Mouse (Mus musculus): ENCODE results near the gene C730034F03Rik. TPM values are rescaled to one million over a fixed set of nuclear protein-coding genes. Genes with fewer than 3 reads are reported as not detected.
"Not testable (repeated sequence)": the region's sequence is repeated elsewhere in the genome, so short reads cannot be mapped to it uniquely, and the experiment has no call there.

Gene C730034F03Rik
- polyA plus RNA-seq (2012; rRNA removed): 1.3 and 1.5 TPM in 2 replicates

DNA sequence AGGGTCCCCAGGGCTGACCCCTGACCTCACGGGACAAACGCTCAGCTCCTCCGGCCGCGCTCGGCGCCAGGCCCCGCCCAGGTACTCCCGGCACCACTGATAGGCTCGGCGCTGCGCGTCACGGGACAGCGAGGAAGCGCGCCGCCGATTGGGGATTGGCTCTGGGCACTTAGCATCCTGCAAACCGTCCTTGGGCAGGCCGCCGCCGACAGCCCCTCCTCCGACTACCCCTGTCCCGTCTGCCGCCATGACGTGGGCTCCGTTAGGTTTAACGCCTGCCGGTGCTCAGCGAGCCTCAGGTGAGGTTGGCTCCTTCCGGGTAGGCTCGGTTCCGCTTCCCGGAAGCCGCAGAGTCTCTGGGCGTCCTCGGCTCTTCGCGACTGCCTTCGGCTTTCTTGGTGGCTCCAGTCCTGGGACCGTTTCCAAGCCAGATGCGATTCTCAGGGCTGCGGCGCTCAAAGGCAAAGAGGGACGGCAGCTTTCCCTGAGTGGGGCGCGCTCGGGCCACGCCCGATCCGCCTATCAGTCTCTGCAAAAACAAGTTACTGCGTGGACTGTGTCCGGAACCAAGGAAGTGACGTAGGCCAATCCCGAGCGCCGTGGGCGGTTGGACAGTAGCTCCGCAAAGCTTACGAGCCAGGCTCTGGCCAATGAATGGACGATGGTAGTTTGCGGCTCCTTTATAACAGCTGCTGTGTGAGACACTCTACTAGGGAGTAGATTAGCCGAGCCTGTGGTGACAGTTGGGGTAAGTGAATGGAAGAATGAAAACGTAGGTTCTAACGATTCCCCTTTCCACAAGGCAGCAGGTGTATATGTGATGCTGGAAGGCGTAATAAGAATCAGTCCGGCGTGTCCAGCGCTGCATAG, at the start of gene C730034F03Rik, which contains the start of the genes Gm44502 and Chkb:
Gene C730034F03Rik, plus strand, starts transcription at position 238 of the 870 bp plus-strand sequence.
Gene Gm44502, minus strand, starts transcription at position 345 of the 870 bp plus-strand sequence.
Gene Chkb, minus strand, starts transcription at position 557 of the 870 bp plus-strand sequence.
- peak; percentile 76 for DNase-seq (ENCODE audit: low read depth)

DNA sequence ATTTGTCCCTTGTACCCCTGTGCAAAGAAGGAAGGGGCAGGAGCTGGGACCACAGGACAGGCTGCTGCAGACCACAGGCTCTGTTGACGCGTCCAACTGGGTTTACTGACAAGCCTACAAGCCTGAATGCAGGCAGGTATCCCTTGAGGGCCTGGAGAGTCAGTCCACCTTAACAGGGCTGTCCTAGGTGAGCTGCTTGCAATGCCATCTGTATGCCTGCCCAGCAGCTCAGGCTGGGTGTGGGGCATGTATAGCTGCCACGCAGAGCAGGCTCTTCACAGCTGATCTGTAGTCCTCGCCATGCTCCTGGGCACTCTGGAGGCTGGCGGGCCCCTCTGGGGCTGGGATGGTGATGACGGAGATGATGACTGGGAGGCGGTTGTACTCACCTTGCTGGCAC, 44.8 kb upstream of the C730034F03Rik start, which contains the start of gene Klhdc7b:
Gene Klhdc7b, plus strand, starts transcription at position 301 of the 400 bp plus-strand sequence.
- DNase-seq (ENCODE audit: low read depth): no peak

- DNase-seq (ENCODE audit: low read depth): no peak
Observed at GRCm38 (mm10) chr15:89387127-89387526, 42.3 kb upstream of the C730034F03Rik start.

DNA sequence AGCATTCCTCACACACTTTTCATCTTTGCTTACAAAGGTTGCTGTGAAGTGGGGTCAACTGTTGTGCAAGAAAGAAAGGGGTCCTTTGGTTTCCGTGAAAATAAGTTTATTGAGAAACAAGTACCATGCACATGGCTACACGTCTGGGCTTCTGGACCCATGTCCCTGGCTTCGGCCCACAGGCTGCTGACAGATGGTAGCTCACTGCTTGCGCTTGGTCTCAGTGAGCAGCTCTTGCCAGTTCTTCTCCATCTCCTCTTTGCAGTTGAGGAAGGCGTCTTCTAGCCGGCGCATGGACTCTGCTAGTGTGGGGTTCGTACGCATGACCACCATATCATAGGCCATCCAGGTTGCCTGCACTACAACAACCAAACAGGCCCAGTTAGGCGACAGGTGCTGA, 39.3 kb upstream of the C730034F03Rik start:
- DNase-seq (ENCODE audit: low read depth): no peak

- DNase-seq (ENCODE audit: low read depth): no peak
Observed at GRCm38 (mm10) chr15:89396883-89397282, 32.5 kb upstream of the C730034F03Rik start.

GRCm38 (mm10) chr15:89398146-89398545, 31.2 kb upstream of the C730034F03Rik start:
- DNase-seq (ENCODE audit: low read depth): no peak

GRCm38 (mm10) chr15:89399716-89400115, 29.7 kb upstream of the C730034F03Rik start:
- no peak for DNase-seq (ENCODE audit: low read depth)

DNA sequence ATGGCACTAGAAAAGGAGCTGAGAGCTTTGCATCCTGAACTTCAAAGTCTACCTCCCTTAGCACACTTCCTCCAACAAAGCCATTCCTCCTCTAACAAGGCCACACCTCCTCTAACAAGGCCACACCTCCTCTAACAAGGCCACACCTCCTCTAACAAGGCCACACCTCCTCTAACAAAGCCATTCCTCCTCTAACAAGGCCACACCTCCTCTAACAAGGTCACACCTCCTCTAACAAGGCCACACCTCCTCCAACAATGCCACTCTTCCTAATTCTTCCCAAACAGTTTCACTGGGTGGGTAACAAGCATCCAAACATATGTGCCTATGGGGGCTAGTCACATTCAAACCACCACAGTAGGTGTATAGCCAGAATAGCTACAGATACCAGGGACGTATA, 26.9 kb upstream of the C730034F03Rik start:
- no peak for DNase-seq (ENCODE audit: low read depth)

- DNase-seq (ENCODE audit: low read depth): no peak
Observed at GRCm38 (mm10) chr15:89404831-89405623, 24.4 kb upstream of the C730034F03Rik start.

DNA sequence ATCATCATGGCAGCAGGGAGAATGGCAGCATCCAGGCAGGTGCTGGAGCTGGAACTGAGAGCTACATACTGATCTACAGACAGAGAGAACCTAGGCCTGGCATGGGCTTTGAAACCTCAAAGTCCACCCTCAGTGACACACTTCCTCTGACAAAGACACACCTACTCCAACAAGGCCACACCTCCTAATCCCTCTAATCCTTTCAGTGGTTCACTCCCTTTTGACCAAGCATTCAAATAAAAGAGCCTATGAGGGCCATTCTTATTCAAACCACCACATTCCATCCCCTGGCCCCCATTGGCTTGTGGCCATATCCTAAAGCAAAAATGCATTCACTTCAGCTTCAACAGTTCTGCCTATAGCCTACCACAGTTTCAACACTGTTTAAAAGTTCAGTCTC, 22.7 kb upstream of the C730034F03Rik start:
- no peak for DNase-seq (ENCODE audit: low read depth)

DNA sequence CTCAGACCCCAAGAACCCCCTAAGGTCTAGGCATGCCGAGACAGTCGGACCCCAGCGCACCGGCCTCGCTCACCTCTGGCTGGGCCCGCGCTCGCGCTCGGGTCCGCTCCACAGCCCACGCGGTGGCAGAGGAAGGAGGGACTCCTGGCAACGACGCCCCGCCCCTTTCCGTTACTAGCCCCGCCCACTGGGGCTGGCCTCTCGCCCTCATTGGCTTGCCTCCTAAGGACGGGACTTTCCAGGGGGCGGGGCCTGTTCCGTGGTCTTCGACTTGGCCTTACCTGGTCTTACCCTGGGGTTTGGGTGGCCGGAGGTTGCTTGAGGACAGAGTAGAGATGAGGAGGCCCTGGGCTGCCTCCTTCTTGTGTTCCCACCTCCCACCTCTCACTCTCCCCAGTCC, 19.3 kb upstream of the C730034F03Rik start, which contains the start of gene Syce3:
Gene Syce3, minus strand, starts transcription at position 386 of the 400 bp plus-strand sequence.
- no peak for DNase-seq (ENCODE audit: low read depth)

GRCm38 (mm10) chr15:89415282-89415681, 14.1 kb upstream of the C730034F03Rik start:
- no peak for DNase-seq (ENCODE audit: low read depth)

- DNase-seq (ENCODE audit: low read depth): no peak
Observed at GRCm38 (mm10) chr15:89421938-89422337, 7.5 kb upstream of the C730034F03Rik start.

DNA sequence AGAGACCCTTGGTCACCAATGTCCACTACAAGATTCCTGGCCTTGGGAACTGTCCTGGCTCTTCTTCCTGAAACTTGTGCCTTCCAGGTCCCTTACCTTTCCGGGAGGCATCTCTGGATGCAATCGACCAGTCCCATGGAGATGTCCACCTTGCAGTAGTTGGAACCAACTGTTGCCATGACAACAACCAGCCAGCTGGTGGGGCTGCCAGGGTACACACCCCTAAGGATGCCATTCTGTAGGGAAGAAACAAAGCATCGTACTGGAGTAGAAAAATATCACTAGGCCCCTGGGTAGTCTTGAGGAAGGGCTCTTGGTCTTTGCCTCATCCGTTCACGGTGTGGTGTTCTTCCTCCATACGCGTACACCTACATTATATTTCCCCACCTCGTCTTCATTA, 4.8 kb upstream of the C730034F03Rik start:
- DNase-seq (ENCODE audit: low read depth): no peak

DNA sequence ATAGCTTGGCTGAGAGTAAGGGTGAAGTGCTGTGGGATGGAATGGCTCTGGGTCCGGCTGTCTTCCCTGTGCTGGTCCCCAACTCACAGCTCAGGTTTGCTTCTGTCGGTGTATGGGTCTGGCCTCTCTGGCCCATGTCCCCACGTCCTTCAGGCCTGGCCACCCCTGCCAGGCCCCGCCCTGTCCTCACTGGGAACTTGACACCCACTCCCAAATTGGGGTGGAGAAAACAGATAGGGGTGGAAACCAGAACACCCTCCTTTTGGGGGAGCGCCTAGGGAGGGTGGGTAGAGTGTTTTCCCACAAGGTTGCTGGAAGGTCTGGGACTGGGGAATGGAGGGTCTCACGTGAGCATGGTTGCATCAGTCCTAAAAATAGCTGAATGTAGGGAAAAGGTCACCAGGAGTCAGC, 3.7 kb upstream of the C730034F03Rik start, which contains the start of gene Cpt1b:
Gene Cpt1b, minus strand, starts transcription at position 153 of the 411 bp plus-strand sequence.
- DNase-seq (ENCODE audit: low read depth): no peak

DNA sequence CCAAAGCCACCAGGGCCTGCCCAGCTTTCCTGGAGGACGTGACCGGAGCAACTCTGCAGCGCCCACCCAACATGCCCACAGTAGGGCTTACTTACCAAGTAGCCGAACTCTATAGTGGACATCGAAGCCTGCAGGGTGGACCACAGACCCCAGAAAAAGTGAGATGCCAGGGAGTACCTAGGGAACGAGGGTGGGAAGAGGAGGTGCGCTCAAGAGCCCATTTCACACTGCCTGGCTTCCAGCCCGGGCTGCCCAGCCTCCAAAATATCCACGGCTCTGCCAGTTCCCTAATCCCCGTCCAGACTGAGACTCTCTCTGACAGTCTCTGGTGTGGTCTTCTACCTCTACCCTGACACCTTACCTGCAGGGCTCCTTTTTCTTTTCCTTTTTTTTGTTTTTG, 2.7 kb upstream of the C730034F03Rik start:
- DNase-seq (ENCODE audit: low read depth): no peak

DNA sequence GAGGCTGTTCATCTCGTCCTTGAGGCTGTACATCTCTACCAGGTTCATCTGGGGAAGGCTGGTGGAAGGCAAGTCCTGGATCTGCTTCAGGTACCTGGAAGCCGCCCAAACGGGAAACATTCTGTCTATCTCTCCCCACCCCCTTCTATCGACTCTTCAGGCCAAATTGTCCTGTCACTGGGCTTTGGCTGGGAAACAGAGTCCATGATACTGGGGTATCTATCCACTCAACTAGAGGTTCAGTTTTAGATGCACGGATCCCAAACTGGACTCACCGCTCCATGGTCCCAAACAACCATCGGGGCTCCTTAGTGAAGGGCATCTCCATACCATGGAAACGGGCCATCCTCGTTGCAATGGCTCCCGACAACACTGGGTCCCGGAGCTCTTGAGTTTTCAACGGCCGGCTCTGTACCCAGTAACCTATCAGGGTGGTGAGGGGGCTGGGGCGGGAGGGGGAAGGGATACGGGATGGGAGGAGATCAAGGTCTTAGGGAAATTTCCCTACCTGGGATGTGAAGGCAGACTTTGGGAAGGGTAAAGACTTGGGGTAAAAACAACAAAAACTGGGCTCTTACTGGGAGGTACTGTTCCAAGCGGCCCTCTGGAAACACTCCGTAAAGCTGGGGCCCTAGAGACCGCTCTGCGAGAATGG, 1.1 kb upstream of the C730034F03Rik start:
- no peak for DNase-seq (ENCODE audit: low read depth)

- DNase-seq (ENCODE audit: low read depth): no peak
Observed at GRCm38 (mm10) chr15:89428821-89429351, 503 bp upstream of the C730034F03Rik start.

- no peak for DNase-seq (ENCODE audit: low read depth)
Observed at GRCm38 (mm10) chr15:89430341-89430740, 952 bp downstream of the C730034F03Rik start.

GRCm38 (mm10) chr15:89430771-89431170, 1.4 kb downstream of the C730034F03Rik start:
- not testable (repeated sequence) for DNase-seq (ENCODE audit: low read depth)

- no peak for DNase-seq (ENCODE audit: low read depth)
Observed at GRCm38 (mm10) chr15:89431271-89431670, 1.9 kb downstream of the C730034F03Rik start.

All from gonadal fat pad, adult 2 months (tissue).